Mouse (Mus musculus): ENCODE data around the gene Rab37. TPM values are rescaled to one million over a fixed set of nuclear protein-coding genes. Genes with fewer than 3 reads are reported as not detected.

Gene Rab37
- polyA plus RNA-seq, 1 experiment from 2014 or later: 1.3 TPM

DNA sequence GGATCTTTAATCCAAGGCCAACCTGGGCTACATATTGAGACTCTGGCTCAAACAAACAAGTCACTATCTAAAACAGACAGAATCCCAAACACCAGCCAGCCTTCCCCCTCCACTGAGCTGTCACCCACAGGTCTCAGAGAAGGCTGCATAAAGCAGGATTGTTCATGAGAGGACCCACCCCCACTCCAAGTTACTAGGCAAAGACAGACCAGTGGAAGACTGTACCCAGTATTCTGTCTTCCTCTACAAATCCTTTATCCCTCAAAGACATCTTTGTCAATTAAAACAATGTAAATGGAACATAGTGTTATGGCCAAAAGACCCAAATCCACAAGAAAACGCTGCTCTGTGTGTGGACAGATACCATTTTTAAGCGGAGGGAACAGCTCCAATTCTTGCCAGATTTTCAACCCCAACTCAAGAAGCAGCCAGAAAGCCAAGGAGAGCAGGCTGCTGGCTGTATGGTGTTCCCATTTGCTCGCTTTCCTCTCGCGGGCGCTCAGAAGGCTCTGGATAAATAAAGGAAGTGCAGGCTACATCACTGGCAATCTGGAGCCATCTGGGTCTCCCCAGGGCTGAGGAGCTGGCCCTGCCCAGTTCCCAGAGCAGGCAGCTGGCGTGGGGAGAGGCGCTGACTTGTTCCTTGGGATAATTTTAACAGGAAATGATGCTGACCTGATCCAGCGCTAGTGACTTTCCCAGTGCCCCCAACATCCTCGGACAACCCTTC, 7.1 kb downstream of the Rab37 start:
- WGBS (ENCODE audit: insufficient replicate concordance): 44% methylated on average over 10 of the region's 10 CpGs
- ATAC-seq (replicated peaks; ENCODE audit: insufficient number of reproducible peaks, low FRiP score, low TSS enrichment): no peak
- H3K36me3 ChIP-seq (ENCODE audit: control insufficient read depth, insufficient read depth, low read length): no peaks in the 10 kb centered on the region
- H3K9me3 ChIP-seq (replicated peaks; ENCODE audit: control insufficient read depth, low read length): no peaks in the 10 kb centered on the region
- peaks cover 5% of the 10 kb centered on the region; the same call in 1 of the 2 replicates for H3K4me1 ChIP-seq (ENCODE audit: control insufficient read depth, insufficient read depth, low read length)
- H3K27ac ChIP-seq (ENCODE audit: low read depth, low read length): no peak overlapping the region
- no peak overlapping the region for H3K9ac ChIP-seq (ENCODE audit: low read depth, low read length)
- no peaks in the 10 kb centered on the region for H3K27me3 ChIP-seq (ENCODE audit: control insufficient read depth, insufficient read depth, low read length)
- H3K4me2 ChIP-seq: no peak overlapping the region
- H3K4me3 ChIP-seq (ENCODE audit: low read depth, low read length): no peak overlapping the region

DNA sequence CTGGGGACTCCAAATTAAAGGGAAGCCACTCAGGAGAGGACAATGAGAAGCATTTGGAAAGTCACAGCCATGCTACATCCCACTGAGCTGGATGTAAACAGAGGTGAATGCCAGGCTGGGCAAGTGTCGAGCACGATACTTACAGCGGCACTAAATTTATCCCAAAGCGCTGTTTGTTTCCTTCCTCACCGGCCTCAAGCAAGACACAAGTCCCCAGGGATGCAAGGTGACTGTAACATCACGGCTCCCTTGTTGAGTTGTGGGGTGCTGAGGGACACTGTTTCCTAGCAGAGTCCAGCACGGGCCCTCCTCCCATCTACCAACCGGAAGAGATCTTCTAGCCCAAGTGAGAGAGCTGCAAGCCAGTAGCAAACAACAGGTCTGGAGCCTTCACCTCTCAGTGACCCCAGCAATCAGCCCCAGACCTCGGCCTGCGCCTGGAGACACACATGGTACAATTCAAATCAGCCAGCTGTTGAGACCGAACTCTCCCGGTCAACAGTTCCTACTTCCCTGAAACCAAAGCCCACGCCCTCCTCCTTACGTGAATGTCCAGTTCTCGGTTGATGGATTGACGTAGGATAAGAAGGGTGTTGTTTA, 8.1 kb downstream of the Rab37 start:
- no peak for ATAC-seq (replicated peaks; ENCODE audit: insufficient number of reproducible peaks, low FRiP score, low TSS enrichment)
- Histone ChIP-seq H3K27me3 (ENCODE audit: control insufficient read depth, insufficient read depth, low read length) (no peaks in the 10 kb centered on the region), H3K4me2 (no peak overlapping the region; the same call in 1 of the 2 replicates), H3K9me3 (replicated peaks; ENCODE audit: control insufficient read depth, low read length) (no peaks in the 10 kb centered on the region), H3K9ac (ENCODE audit: low read depth, low read length) (no peak overlapping the region), H3K36me3 (ENCODE audit: control insufficient read depth, insufficient read depth, low read length) (no peaks in the 10 kb centered on the region), H3K4me3 (ENCODE audit: low read depth, low read length) (no peak overlapping the region), H3K27ac (ENCODE audit: low read depth, low read length) (no peak overlapping the region), H3K4me1 (ENCODE audit: control insufficient read depth, insufficient read depth, low read length) (peaks cover 5% of the 10 kb centered on the region; the same call in 1 of the 2 replicates)
- WGBS (ENCODE audit: insufficient replicate concordance): 42% methylated on average over 16 of the region's 16 CpGs

DNA sequence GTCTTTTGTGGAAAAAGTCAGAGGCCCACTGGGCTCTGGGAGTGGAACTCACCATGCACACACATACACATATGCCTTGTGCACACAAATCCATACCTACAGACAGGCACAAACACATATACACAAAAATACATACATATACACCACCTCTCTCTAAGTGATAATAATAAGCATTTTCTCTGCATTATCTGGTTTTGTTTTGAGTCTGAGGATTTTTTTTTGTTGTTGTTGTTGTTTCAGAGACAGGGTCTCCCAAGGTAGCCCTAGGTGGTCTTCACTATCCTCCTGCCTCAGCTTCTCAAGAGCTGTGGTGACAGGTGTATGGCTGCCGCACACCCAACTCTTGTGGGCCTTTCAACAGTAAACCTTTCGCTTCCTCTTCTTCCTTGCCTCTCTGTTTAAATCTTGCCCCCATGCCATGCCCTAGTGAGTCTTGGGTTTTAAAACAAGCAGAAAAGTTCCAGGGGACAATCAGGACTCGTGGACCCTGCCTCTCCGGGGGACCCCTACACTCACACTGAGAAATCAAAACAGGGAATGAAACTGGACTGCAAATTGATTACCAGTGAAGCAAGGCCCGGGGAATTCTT, 8.9 kb downstream of the Rab37 start:
- Histone ChIP-seq H3K27ac (ENCODE audit: low read depth, low read length) (no peak overlapping the region), H3K9me3 (replicated peaks; ENCODE audit: control insufficient read depth, low read length) (no peaks in the 10 kb centered on the region), H3K9ac (ENCODE audit: low read depth, low read length) (no peak overlapping the region), H3K4me1 (ENCODE audit: control insufficient read depth, insufficient read depth, low read length) (peaks cover 5% of the 10 kb centered on the region; the same call in 1 of the 2 replicates), H3K27me3 (ENCODE audit: control insufficient read depth, insufficient read depth, low read length) (no peaks in the 10 kb centered on the region), H3K4me2 (no peak overlapping the region), H3K4me3 (ENCODE audit: low read depth, low read length) (no peak overlapping the region), H3K36me3 (ENCODE audit: control insufficient read depth, insufficient read depth, low read length) (no peaks in the 10 kb centered on the region)
- 81% methylated on average over 5 of the region's 5 CpGs for WGBS (ENCODE audit: insufficient replicate concordance)
- no peak for ATAC-seq (replicated peaks; ENCODE audit: insufficient number of reproducible peaks, low FRiP score, low TSS enrichment)

DNA sequence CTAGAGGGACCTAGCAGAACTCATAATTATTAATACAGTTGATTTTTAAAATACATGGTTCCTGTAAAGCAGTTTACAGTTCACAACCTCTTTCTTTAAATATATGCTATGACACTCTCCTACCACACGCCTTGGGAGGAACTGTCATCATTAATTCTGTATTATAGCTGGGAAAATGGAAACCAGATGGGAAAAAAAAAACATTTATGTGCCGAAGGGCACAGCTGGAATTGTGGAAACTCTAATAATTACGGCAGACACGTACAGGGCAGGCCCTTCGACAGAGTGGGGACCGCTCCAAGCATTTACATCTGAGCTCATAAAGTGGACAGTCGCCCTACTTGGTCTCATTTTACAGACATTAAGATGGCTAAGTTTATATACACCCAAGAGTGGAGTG, 9.5 kb downstream of the Rab37 start:
- no peak for ATAC-seq (replicated peaks; ENCODE audit: insufficient number of reproducible peaks, low FRiP score, low TSS enrichment)
- H3K27ac ChIP-seq (ENCODE audit: low read depth, low read length): no peak overlapping the region
- H3K4me3 ChIP-seq (ENCODE audit: low read depth, low read length): no peak overlapping the region
- no peak overlapping the region for H3K9ac ChIP-seq (ENCODE audit: low read depth, low read length)
- no peaks in the 10 kb centered on the region for H3K36me3 ChIP-seq (ENCODE audit: control insufficient read depth, insufficient read depth, low read length)
- H3K9me3 ChIP-seq (replicated peaks; ENCODE audit: control insufficient read depth, low read length): no peaks in the 10 kb centered on the region
- H3K27me3 ChIP-seq (ENCODE audit: control insufficient read depth, insufficient read depth, low read length): no peaks in the 10 kb centered on the region
- WGBS (ENCODE audit: insufficient replicate concordance): 72% methylated on average over 7 of the region's 7 CpGs
- H3K4me2 ChIP-seq: no peak overlapping the region
- peaks cover 5% of the 10 kb centered on the region; the same call in 1 of the 2 replicates for H3K4me1 ChIP-seq (ENCODE audit: control insufficient read depth, insufficient read depth, low read length)

DNA sequence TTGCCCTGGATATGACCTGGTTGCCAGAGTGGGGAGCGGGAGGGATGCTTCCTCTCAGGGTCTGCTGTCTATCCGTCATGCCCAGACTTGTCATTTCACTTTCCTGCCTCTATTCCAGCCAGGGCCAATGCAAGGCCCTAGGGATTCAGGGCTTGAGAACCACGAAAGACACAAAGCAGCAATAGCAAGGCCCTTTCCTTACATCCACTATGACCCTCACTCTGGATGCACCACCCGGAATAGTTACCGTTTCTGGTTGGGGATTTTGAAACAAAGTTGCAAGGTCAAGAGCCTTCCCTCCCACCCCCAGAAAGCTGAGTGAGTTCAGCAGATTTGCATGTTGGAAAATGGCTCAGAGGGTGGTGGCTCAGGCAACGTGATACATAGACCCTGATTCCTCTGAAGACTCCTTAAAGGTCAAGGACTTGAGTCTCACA, 10.4 kb downstream of the Rab37 start:
- H3K9me3 ChIP-seq (replicated peaks; ENCODE audit: control insufficient read depth, low read length): no peaks in the 10 kb centered on the region
- no peak overlapping the region for H3K27ac ChIP-seq (ENCODE audit: low read depth, low read length)
- no peak for ATAC-seq (replicated peaks; ENCODE audit: insufficient number of reproducible peaks, low FRiP score, low TSS enrichment)
- no peak overlapping the region for H3K4me2 ChIP-seq
- no peaks in the 10 kb centered on the region for H3K36me3 ChIP-seq (ENCODE audit: control insufficient read depth, insufficient read depth, low read length)
- no peaks in the 10 kb centered on the region for H3K27me3 ChIP-seq (ENCODE audit: control insufficient read depth, insufficient read depth, low read length)
- H3K9ac ChIP-seq (ENCODE audit: low read depth, low read length): no peak overlapping the region
- no peak overlapping the region for H3K4me3 ChIP-seq (ENCODE audit: low read depth, low read length)
- 49% methylated on average over 6 of the region's 6 CpGs for WGBS (ENCODE audit: insufficient replicate concordance)
- H3K4me1 ChIP-seq (ENCODE audit: control insufficient read depth, insufficient read depth, low read length): peaks cover 5% of the 10 kb centered on the region; the same call in 1 of the 2 replicates

DNA sequence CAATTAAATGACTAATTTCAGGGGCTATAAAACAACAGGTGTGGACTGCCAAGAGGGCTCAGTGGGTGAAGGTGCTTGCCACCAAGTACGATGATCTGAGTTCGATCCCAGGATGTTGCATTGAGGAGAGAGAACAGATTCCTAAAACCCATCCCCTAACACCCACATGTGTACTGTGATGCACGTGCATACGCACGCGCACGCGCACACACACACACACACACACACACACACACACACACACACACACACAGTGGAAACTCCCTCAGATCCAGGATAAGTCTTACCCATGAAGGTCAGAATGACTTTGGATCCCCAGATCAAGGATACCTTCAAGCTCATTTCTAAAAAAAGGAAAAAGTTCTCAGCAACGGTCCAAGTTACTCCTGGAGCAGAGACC, 10.9 kb downstream of the Rab37 start:
- Histone ChIP-seq H3K9me3 (replicated peaks; ENCODE audit: control insufficient read depth, low read length) (no peaks in the 10 kb centered on the region), H3K27ac (ENCODE audit: low read depth, low read length) (no peak overlapping the region), H3K9ac (ENCODE audit: low read depth, low read length) (no peak overlapping the region), H3K4me2 (no peak overlapping the region), H3K27me3 (ENCODE audit: control insufficient read depth, insufficient read depth, low read length) (no peaks in the 10 kb centered on the region), H3K4me1 (ENCODE audit: control insufficient read depth, insufficient read depth, low read length) (peaks cover 6% of the 10 kb centered on the region), H3K4me3 (ENCODE audit: low read depth, low read length) (no peak overlapping the region), H3K36me3 (ENCODE audit: control insufficient read depth, insufficient read depth, low read length) (no peaks in the 10 kb centered on the region)
- ATAC-seq (replicated peaks; ENCODE audit: insufficient number of reproducible peaks, low FRiP score, low TSS enrichment): no peak
- WGBS (ENCODE audit: insufficient replicate concordance): 85% methylated on average over 9 of the region's 9 CpGs

DNA sequence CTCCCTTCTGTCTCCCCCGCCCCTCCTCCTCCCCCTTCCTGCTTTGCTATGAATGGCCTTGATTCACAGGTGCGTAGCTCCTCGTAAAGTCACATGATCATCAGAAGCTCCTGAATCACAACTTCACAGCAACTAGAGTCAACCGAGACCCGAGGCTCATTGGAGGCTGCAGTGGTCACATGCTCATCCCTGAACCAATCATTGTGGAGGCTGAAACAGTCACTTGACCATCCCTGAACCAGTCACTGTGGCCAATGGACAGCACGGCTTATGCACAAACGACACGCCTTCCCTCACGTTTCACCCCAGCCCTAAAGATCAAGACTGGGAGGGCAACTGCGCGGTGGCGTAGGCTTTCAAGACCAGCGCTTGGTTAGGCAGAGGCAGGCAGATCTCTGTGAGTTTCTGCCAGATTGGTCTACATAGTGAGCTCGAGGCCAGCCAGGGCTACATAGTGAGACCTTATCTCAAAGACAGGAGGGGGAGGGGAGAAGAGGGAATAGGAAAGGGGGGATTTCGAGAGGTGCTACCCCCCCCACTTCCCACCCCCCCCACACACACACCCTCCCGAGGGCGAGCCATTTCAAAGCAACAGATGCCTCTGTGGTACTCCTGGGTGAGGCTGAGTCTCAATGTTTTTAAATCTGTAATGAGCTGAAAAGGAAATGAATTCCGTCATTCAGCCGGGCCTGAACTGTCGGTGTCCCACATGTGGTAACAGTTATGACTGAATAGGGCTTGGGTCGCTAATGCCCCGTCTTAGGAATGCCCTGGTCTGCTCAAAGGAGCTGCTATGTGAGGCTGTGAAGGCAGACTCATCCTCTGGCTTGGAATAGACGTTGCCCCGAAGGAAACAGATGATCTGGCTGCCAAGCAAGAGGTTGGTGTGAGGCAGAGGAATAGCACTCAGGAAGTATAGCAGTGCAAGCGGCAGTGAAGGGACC, 12.5 kb downstream of the Rab37 start:
- Histone ChIP-seq H3K4me2 (no peak overlapping the region), H3K9me3 (replicated peaks; ENCODE audit: control insufficient read depth, low read length) (no peaks in the 10 kb centered on the region), H3K27ac (ENCODE audit: low read depth, low read length) (no peak overlapping the region), H3K9ac (ENCODE audit: low read depth, low read length) (no peak overlapping the region), H3K4me3 (ENCODE audit: low read depth, low read length) (no peak overlapping the region), H3K4me1 (ENCODE audit: control insufficient read depth, insufficient read depth, low read length) (peaks cover 7% of the 10 kb centered on the region), H3K27me3 (ENCODE audit: control insufficient read depth, insufficient read depth, low read length) (0 out of 2 replicates have a peak, but pooled peaks cover 3% of the 10 kb centered on the region), H3K36me3 (ENCODE audit: control insufficient read depth, insufficient read depth, low read length) (no peaks in the 10 kb centered on the region)
- 77% methylated on average over 24 of the region's 25 CpGs for WGBS (ENCODE audit: insufficient replicate concordance)
- ATAC-seq (replicated peaks; ENCODE audit: insufficient number of reproducible peaks, low FRiP score, low TSS enrichment): no peak

Measured in heart, embryonic 11.5 days (tissue).